Mouse (Mus musculus) megakaryocyte, embryonic 14.5 days (primary cell): ENCODE data around the gene Pdlim7.

ENCODE experiments used
- FLI1 ChIP-seq: IDR thresholded peaks from 2 replicates; pipeline ENCODE4 v1.6.1; 2012; ENCODE audit warnings: low read length, inconsistent platforms, mixed read lengths
- GATA1 ChIP-seq: IDR thresholded peaks from 3 replicates; pipeline ENCODE4 v1.6.1; 2012; ENCODE audit warnings: mixed read lengths, low read length, inconsistent platforms, borderline replicate concordance

GRCm38 (mm10) chr13:55449679-55450441 lies 63.6 kb downstream of the Pdlim7 start:
- no peak for TF ChIP-seq GATA1
- TF ChIP-seq FLI1 = no peak
